Comparison of ENCODE assay signal across 13 mouse cellular contexts in genomic region chr9:95550856-95551774, GRCm38 (mm10). TPM values are rescaled to one million over a fixed set of nuclear protein-coding genes. Genes with fewer than 3 reads are reported as not detected.
DNase-seq lines count a peak whose midpoint lies in the region; ATAC-seq and TF ChIP-seq lines count a peak whose summit lies in the region.
"Had no signal": no experiment of that assay in that cellular context is flagged by ENCODE, and none has a peak within 500 bp of the region (broad histone marks: within the 10 kb centered on the region; RNA-seq: fewer than 3 reads in every experiment).

No protein-coding gene starts in this region.

- no peak overlapping the region for H3K9ac ChIP-seq in liver, adult 2 months (ENCODE audit: low read depth, low read length)
- H3K9ac ChIP-seq: limb, embryonic 13.5 days; midbrain, embryonic 15.5 days had no signal

- peaks cover 40% of the 10 kb centered on the region for H3K4me1 ChIP-seq in liver, adult 2 months (ENCODE audit: control insufficient read depth, insufficient read depth, low read length)
- H3K4me1 ChIP-seq: limb, embryonic 13.5 days; midbrain, embryonic 15.5 days had no signal

- no peak for TF ChIP-seq CTCF in liver, adult 2 months (IDR thresholded peaks at IDR 0.05; ENCODE audit: low read depth, low read length)

- WGBS in liver, adult 2 months: 40% methylated on average over 9 of the region's 9 CpGs

- no peaks in the 10 kb centered on the region; the same call in 1 of the 2 replicates for H3K79me2 ChIP-seq in liver, adult 2 months (ENCODE audit: control insufficient read depth, insufficient read depth, low read length)

- H3K27ac ChIP-seq in liver, adult 2 months (replicated peaks; ENCODE audit: insufficient read depth, low read depth, low read length): peak overlapping the region; percentile 55
- H3K27ac ChIP-seq: limb, embryonic 13.5 days; midbrain, embryonic 15.5 days had no signal

- no peak for ATAC-seq in cerebellum, adult (ENCODE audit: insufficient number of reproducible peaks, low FRiP score, low TSS enrichment)
- ATAC-seq: inflammation-experienced regulatory T-cells, adult 6 months; midbrain, embryonic 15.5 days had no signal

- no peaks in the 10 kb centered on the region for H3K27me3 ChIP-seq in liver, adult 2 months (ENCODE audit: control insufficient read depth, insufficient read depth, low read length)
- H3K27me3 ChIP-seq: midbrain, embryonic 15.5 days had no signal

- H3K36me3 ChIP-seq in liver, adult 2 months (ENCODE audit: control insufficient read depth, insufficient read depth, low read length): no peaks in the 10 kb centered on the region
- H3K36me3 ChIP-seq: limb, embryonic 13.5 days; midbrain, embryonic 15.5 days had no signal

- peak; percentile 31 to 40 for DNase-seq in cerebellum, postnatal 25 days
- peak; percentile 41 for DNase-seq in spleen, adult 12 weeks (ENCODE audit: low spot score)
- no peak for DNase-seq in spleen, adult 18-20 months
- DNase-seq in liver, adult 2 months (ENCODE audit: extremely low read depth, low read depth, low spot score): no peak
- DNase-seq in yolk sac, embryonic 10.5 days (ENCODE audit: low spot score): peak; percentile 24
- DNase-seq in layer of hippocampus, postnatal 36 days: no peak
- DNase-seq in frontal cortex, postnatal 36 days (ENCODE audit: low spot score in 2 of 2): no peak
- DNase-seq: B cell, adult 2 months; thymus, adult 18-20 months had no signal

- H3K4me3 ChIP-seq in liver, adult 2 months (ENCODE audit: insufficient read depth, low read depth, low read length): no peak overlapping the region
- H3K4me3 ChIP-seq: limb, embryonic 13.5 days; midbrain, embryonic 15.5 days had no signal

- no peak for TF ChIP-seq POLR2A in liver, adult 2 months (IDR thresholded peaks at IDR 0.05; ENCODE audit: extremely low read depth, insufficient read depth, low read length)

RNA-seq across cellular contexts. Expression of gene Paqr9, which starts 8.3 kb away (rescaled TPM):
- total RNA-seq in liver, adult 2 months (2014; rRNA removed): 56.1 and 56.8 TPM in 2 replicates
- polyA plus RNA-seq in liver, adult 2 months (2012; rRNA removed): 107 and 154 TPM in 2 replicates
- 10 to 100 TPM; 50.6 to 51.6 TPM for total RNA-seq in layer of hippocampus, postnatal 36 days (2021)
- polyA plus RNA-seq: inflammation-experienced regulatory T-cells, adult 6 months had no signal

RNA-seq across cellular contexts. Expression of gene U2surp, which starts 39.3 kb away (rescaled TPM):
- total RNA-seq in liver, adult 2 months (2014; rRNA removed): 18.1 and 21.8 TPM in 2 replicates
- 1.5 and 1.7 TPM in 2 replicates for polyA plus RNA-seq in liver, adult 2 months (2012; rRNA removed)
- 10 to 100 TPM; 67.0 to 68.8 TPM for total RNA-seq in layer of hippocampus, postnatal 36 days (2021)

Comparison
In these comparisons a context has a peak if more than half of its experiments do, and no peak if none do; other contexts are left out.
1. DNase-seq: peak in cerebellum, postnatal 25 days (2 of 2), spleen, adult 12 weeks (single experiment) and yolk sac, embryonic 10.5 days (single experiment); none in spleen, adult 18-20 months (0 of 2), liver, adult 2 months (single experiment), layer of hippocampus, postnatal 36 days (0 of 2) and frontal cortex, postnatal 36 days (0 of 2).